Mouse (Mus musculus): ENCODE data around the gene Taar6. TPM values are rescaled to one million over a fixed set of nuclear protein-coding genes. Genes with fewer than 3 reads are reported as not detected.

The Taar6 gene
- total RNA-seq, 2 experiments from 2014 or later, result not detected

- no peak for DNase-seq (ENCODE audit: low spot score in 2 of 2)
Measured at GRCm38 (mm10) chr10:23938312-23938711, 47.1 kb downstream of the Taar6 start, which contains the start of gene Taar2. Gene Taar2 (plus strand): TSS chr10:23938572.

GRCm38 (mm10) chr10:23937613-23938012 lies 47.8 kb downstream of the Taar6 start:
- no peak for DNase-seq (ENCODE audit: low spot score in 2 of 2)

Other genes starting within 250 kb of the Taar6 start
- gene Rps12, start 198.4 kb downstream of the Taar6 start, total RNA-seq (2021), result 100 to 1,000 TPM; 214 to 218 TPM
- 10 to 100 TPM; 24.7 to 30.8 TPM for gene Slc18b1, start 188.7 kb downstream of the Taar6 start, total RNA-seq (2021)
- under 1 TPM in 1 of 2 experiments, not detected in 1; 0.21 TPM for gene Vnn3, start 134.2 kb downstream of the Taar6 start, total RNA-seq (2021)
- under 1 TPM; 0.14 to 0.25 TPM for gene Vnn1, start 91.0 kb downstream of the Taar6 start, total RNA-seq (2021)
- not detected for gene Taar1, start 65.3 kb downstream of the Taar6 start, total RNA-seq (2021)
- gene Taar2, start 47.1 kb downstream of the Taar6 start, total RNA-seq (2021), result not detected
- gene Taar3, start 36.1 kb downstream of the Taar6 start, total RNA-seq (2021), result not detected
- gene Taar4, start 25.2 kb downstream of the Taar6 start, total RNA-seq (2021), result not detected
- gene Taar5, start 14.9 kb downstream of the Taar6 start, total RNA-seq (2021), result not detected
- gene Taar7a, start 7.8 kb upstream of the Taar6 start, total RNA-seq (2021), result not detected
- gene Taar7b, start 14.3 kb upstream of the Taar6 start, total RNA-seq (2021), result not detected
- gene Taar7d, start 41.6 kb upstream of the Taar6 start, total RNA-seq (2021), result not detected
- not detected for gene Taar7e, start 52.0 kb upstream of the Taar6 start, total RNA-seq (2021)
- gene Taar7f, start 63.9 kb upstream of the Taar6 start, total RNA-seq (2021), result not detected
- not detected for gene Taar8a, start 90.9 kb upstream of the Taar6 start, total RNA-seq (2021)
- not detected for gene Taar8b, start 106.6 kb upstream of the Taar6 start, total RNA-seq (2021)
- not detected for gene Taar8c, start 116.3 kb upstream of the Taar6 start, total RNA-seq (2021)
- not detected for gene Taar9, start 123.9 kb upstream of the Taar6 start, total RNA-seq (2021)
- gene Stx7, start 163.7 kb upstream of the Taar6 start, total RNA-seq (2021), result 100 to 1,000 TPM; 122 to 129 TPM
- 1 to 10 TPM; 5.4 to 5.8 TPM for gene Moxd1, start 237.9 kb upstream of the Taar6 start, total RNA-seq (2021)